Mouse (Mus musculus) heart, postnatal 0 days (tissue): ENCODE data around the gene Ets2.

ENCODE experiments used
- CTCF ChIP-seq: IDR thresholded peaks from 2 replicates; pipeline ENCODE4 v1.5.1; 2016; ENCODE audit warnings: antibody characterized with exemption, control low read depth, low read depth
- EP300 ChIP-seq: IDR thresholded peaks from 2 replicates; pipeline ENCODE4 v1.6.1; 2016; ENCODE audit warnings: antibody characterized with exemption, low read depth

- TF ChIP-seq CTCF (no peak), EP300 (no peak)
Observed at GRCm38 (mm10) chr16:95705771-95706170, 3.9 kb downstream of the Ets2 start.
